Mouse (Mus musculus) liver, postnatal 0 days (tissue): ENCODE measurements around the gene Wwox. TPM values are rescaled to one million over a fixed set of nuclear protein-coding genes. Genes with fewer than 3 reads are reported as not detected.

Source experiments
- ATAC-seq: fragments of 200-750 bp; cut with Nextera tagmentation; 2 replicates; pipeline ENCODE4 v1.8.0; 2017; ENCODE audit warnings: mild to moderate bottlenecking, moderate library complexity
- DNase-seq: peaks from one replicate; pipeline ENCODE4 v3.0.0-alpha.2; 2016
- H3K27ac ChIP-seq: fragments of 300-500 bp; sonication (generic); 2 replicates; pipeline ENCODE4 v1.5.1; 2014; ENCODE audit warnings: antibody characterized with exemption, moderate library complexity, mild to moderate bottlenecking, low read depth
- H3K27me3 ChIP-seq: fragments of 300-500 bp; sonication (generic); 2 replicates; pipeline ENCODE4 v1.6.1; 2014; ENCODE audit warnings: low read length, control low read depth, mixed read lengths; ENCODE audit not compliant: insufficient read depth
- H3K36me3 ChIP-seq: fragments of 300-500 bp; sonication (generic); replicated peaks from 2 replicates; pipeline ENCODE4 v1.6.1; 2014; ENCODE audit warnings: mild to moderate bottlenecking, control low read depth, low read length, moderate library complexity, mixed read lengths; ENCODE audit not compliant: insufficient read depth
- H3K4me1 ChIP-seq: fragments of 300-500 bp; sonication (generic); 2 replicates; pipeline ENCODE4 v1.6.1; 2014; ENCODE audit warnings: antibody characterized with exemption, mild to moderate bottlenecking, control low read depth; ENCODE audit not compliant: insufficient read depth
- H3K4me2 ChIP-seq: fragments of 300-500 bp; sonication (generic); 2 replicates; pipeline ENCODE4 v1.6.1; 2014; ENCODE audit warnings: low read depth, mild to moderate bottlenecking, low read length, moderate library complexity, mixed read lengths
- H3K4me3 ChIP-seq: fragments of 300-500 bp; sonication (generic); 2 replicates; pipeline ENCODE4 v1.5.1; 2014; ENCODE audit warnings: low read depth, low read length
- H3K9ac ChIP-seq: fragments of 300-500 bp; sonication (generic); replicated peaks from 2 replicates; pipeline ENCODE4 v1.6.1; 2014; ENCODE audit warnings: mild to moderate bottlenecking, moderate library complexity
- H3K9me3 ChIP-seq: fragments of 300-500 bp; sonication (generic); 2 replicates; pipeline ENCODE4 v1.6.1; 2016; ENCODE audit warnings: mild to moderate bottlenecking, control low read depth, low read length, mixed read lengths
- CTCF ChIP-seq: sonication (generic); IDR thresholded peaks from 2 replicates; pipeline ENCODE4 v1.5.1; 2016; ENCODE audit warnings: antibody characterized with exemption, low read depth
- EP300 ChIP-seq: IDR thresholded peaks from 2 replicates; pipeline ENCODE4 v1.6.1; 2016; ENCODE audit warnings: antibody characterized with exemption, low read depth, mild to moderate bottlenecking
- WGBS: fragments of 180-500 bp; shearing (Covaris S2); extraction: QIAGEN DNeasy Blood & Tissue Kit; methylation state at CpG from one replicate; pipeline ENCODE4 v1.1.7; 2014; ENCODE audit not compliant: insufficient replicate concordance; 5-methylcytosine and 5-hydroxymethylcytosine counted together
- polyA plus RNA-seq: library from polyadenylated mRNA; unstranded; fragments of >200 nt; fragmentation: Nextera tagmentation; extraction: Ambion mirVana; gene quantifications from 2 replicates; pipeline ENCODE4 v1.2.1, GENCODE M21; 2015

Gene Wwox
- polyA plus RNA-seq, 1 experiment from 2014 or later = 3.9 TPM

DNA sequence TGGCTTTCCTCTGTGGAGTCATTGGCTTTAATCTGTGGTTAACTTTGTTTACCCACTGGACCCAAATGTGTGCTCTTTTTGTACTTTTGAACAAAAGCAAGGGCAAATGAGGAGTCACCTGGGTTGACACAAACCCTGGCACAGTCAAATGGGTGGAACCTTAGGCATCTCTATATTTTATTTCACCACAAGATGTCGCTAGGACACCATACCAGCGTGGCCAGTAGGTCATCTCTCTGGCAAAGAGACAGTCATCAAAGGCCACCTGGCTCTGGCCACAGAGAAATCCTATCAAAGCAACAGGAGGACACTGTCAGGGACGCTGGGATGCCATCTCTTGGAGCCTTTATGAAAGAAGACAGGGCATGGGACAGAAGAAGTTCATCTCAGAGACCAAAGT is 101.7 kb downstream of the Wwox start:
- Histone ChIP-seq H3K27ac (no peak overlapping the region), H3K4me1 (no peaks in the 10 kb centered on the region), H3K4me3 (no peak overlapping the region), H3K4me2 (no peak overlapping the region), H3K9me3 (no peaks in the 10 kb centered on the region), H3K27me3 (no peaks in the 10 kb centered on the region), H3K9ac (no peak overlapping the region), H3K36me3 (no peaks in the 10 kb centered on the region)
- TF ChIP-seq EP300 (no peak), CTCF (peak; percentile 87)
- DNase-seq (peak; percentile 32), ATAC-seq (peak; percentile 71)
- WGBS = 9% methylated on average over 3 of the region's 3 CpGs

DNA sequence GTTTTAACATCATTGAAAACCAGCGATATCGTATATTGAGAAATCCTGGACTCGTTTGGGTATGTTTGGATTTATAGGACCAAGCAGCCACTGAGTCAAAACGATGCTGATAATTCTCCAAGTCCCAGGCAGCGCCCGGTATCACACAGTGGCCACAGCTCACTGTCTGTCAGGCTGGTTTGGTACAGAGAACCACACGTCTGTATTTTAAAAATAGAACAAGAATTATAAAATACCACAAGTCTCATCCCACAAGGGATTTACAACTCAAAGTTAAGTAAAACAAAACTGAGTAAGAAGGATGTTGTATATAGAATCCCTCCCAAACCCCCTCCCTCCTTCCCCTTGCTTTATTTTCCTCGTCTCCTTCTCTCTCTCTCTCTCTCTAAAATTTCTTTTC is 108.9 kb downstream of the Wwox start:
- 74% methylated on average over 8 of the region's 8 CpGs for WGBS
- TF ChIP-seq EP300 (no peak), CTCF (no peak)
- H3K4me3 ChIP-seq = no peak overlapping the region
- no peaks in the 10 kb centered on the region for H3K9me3 ChIP-seq
- no peak overlapping the region for H3K27ac ChIP-seq
- peaks cover 4% of the 10 kb centered on the region; the same call in 1 of the 2 replicates for H3K4me1 ChIP-seq
- DNase-seq = no peak
- no peaks in the 10 kb centered on the region for H3K36me3 ChIP-seq
- no peak for ATAC-seq
- no peak overlapping the region for H3K4me2 ChIP-seq
- no peaks in the 10 kb centered on the region for H3K27me3 ChIP-seq
- H3K9ac ChIP-seq = no peak overlapping the region

DNA sequence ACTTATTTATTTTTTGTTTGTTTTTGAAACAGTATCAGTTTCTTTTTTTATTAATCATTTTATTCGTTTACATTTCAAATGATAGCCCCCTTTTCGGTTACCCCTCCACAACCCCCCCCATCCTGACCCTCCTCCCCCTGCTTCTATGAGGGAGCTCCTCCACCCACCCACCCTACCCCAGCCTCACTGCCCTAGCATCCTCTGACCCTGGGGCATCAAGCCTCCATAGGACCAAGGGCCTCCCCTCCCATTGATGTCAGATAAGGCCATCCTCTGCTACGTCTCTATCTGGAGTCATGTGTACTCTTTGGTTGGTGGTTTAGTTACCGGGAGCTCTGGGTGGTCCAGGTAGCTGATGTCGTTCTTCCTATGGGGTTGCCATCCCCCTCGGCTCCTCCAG is 109.4 kb downstream of the Wwox start:
- TF ChIP-seq EP300 (no peak), CTCF (no peak)
- Histone ChIP-seq H3K27ac (no peak overlapping the region), H3K36me3 (no peaks in the 10 kb centered on the region), H3K4me2 (no peak overlapping the region), H3K9me3 (no peaks in the 10 kb centered on the region), H3K9ac (no peak overlapping the region), H3K27me3 (no peaks in the 10 kb centered on the region), H3K4me3 (no peak overlapping the region), H3K4me1 (peaks cover 4% of the 10 kb centered on the region; the same call in 1 of the 2 replicates)
- no peak for ATAC-seq
- DNase-seq = no peak
- WGBS = 71% methylated on average over 6 of the region's 6 CpGs

DNA sequence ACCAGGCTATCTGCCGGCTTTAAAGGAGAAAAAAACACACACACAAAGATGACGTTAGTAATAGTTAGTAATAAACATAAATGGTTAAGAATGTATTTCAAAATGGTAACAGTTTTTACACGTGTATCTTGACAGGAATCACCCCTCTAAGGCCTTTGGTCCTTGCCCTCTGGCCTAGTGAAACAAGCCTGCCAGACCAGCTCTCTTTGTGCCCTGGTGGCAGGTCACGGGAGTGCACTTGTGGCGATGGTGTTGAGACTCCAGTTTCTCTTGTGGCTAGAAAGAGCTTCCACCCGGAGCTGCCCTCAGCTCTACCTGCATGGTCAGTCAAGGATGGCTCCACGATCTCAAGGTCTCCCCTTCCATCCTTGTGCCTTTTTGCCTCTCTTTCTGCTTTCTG is 110.6 kb downstream of the Wwox start:
- Histone ChIP-seq H3K9ac (no peak overlapping the region), H3K27me3 (no peaks in the 10 kb centered on the region), H3K4me3 (no peak overlapping the region), H3K4me2 (no peak overlapping the region), H3K36me3 (no peaks in the 10 kb centered on the region), H3K4me1 (peaks cover 4% of the 10 kb centered on the region; the same call in 1 of the 2 replicates), H3K9me3 (no peaks in the 10 kb centered on the region), H3K27ac (no peak overlapping the region)
- WGBS = 75% methylated on average over 7 of the region's 7 CpGs
- ATAC-seq (peak; percentile 51; the same call in 1 of the 2 replicates), DNase-seq (peak; percentile 55)
- TF ChIP-seq EP300 (no peak), CTCF (peak; percentile 52)

DNA sequence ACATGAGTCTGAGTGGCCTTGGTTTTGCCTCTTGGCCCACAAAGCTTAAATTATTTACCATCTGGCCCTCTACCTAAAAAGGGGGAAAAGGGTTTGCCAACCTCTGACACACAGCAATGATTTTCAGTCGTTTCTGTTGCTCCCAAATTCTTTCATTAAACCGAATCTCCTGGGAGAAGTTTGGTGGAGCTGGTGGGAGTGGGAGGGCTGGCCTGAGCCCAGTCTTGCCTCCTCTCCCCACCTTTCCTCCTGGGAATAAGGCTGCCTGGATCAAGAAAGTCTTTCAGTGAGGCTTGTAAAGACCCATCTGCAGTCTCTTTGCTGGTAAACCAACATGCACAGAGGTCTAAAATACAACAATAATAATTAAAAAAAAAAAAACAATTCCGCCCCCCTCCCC is 113.2 kb downstream of the Wwox start:
- no peak overlapping the region for H3K4me3 ChIP-seq
- TF ChIP-seq CTCF = no peak
- TF ChIP-seq EP300 = no peak
- no peaks in the 10 kb centered on the region for H3K9me3 ChIP-seq
- no peaks in the 10 kb centered on the region for H3K36me3 ChIP-seq
- no peak overlapping the region for H3K9ac ChIP-seq
- no peak overlapping the region for H3K27ac ChIP-seq
- WGBS = 74% methylated on average over 3 of the region's 3 CpGs
- H3K4me1 ChIP-seq = peaks cover 9% of the 10 kb centered on the region
- DNase-seq (no peak), ATAC-seq (no peak)
- H3K4me2 ChIP-seq = no peak overlapping the region
- no peaks in the 10 kb centered on the region for H3K27me3 ChIP-seq

DNA sequence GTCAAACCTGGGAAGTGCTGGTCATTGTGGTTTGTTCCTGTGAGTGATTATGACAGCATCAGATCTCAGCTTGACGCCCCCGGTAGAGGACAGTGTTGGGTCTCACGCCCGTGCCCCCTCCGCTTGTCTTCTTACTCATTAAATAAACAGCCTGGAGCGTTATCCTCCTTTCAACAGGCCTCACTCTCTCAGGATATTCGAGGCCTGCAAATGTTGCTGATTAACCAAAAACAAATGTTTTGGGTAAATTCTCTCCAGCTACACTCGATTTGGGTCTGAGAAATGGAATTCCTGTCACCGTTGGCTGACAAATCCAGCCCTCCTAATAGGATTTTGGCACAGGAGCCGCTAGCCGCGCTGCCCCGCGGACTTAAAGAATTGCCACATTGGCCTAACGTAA is 115.5 kb downstream of the Wwox start:
- Histone ChIP-seq H3K27me3 (no peaks in the 10 kb centered on the region), H3K4me3 (no peak overlapping the region), H3K9ac (no peak overlapping the region), H3K27ac (peak overlapping the region; percentile 76), H3K36me3 (no peaks in the 10 kb centered on the region), H3K9me3 (no peaks in the 10 kb centered on the region), H3K4me1 (peaks cover 9% of the 10 kb centered on the region), H3K4me2 (peak overlapping the region; percentile 24; the same call in 1 of the 2 replicates)
- ATAC-seq (peak; percentile 58), DNase-seq (no peak)
- no peak for TF ChIP-seq EP300
- peak; percentile 12; the same call in 1 of the 2 replicates for TF ChIP-seq CTCF
- 55% methylated on average over 15 of the region's 15 CpGs for WGBS
